Mouse (Mus musculus): ENCODE measurements around the gene Mrrf.

- TF ChIP-seq POLR2A (IDR thresholded peaks at IDR 0.05; ENCODE audit: borderline replicate concordance, low read depth, low read length) (no peak), CTCF (IDR thresholded peaks at IDR 0.05; ENCODE audit: low read depth, low read length) (no peak)
Observed at GRCm38 (mm10) chr2:36216546-36216945, 80.4 kb downstream of the Mrrf start.
